Mouse (Mus musculus): ENCODE results near the gene Ccr1. TPM values are rescaled to one million over a fixed set of nuclear protein-coding genes. Genes with fewer than 3 reads are reported as not detected.
"Not testable (repeated sequence)": the region's sequence is repeated elsewhere in the genome, so short reads cannot be mapped to it uniquely, and the experiment has no call there.

Ccr1 gene
- total and polyA plus RNA-seq, 2 experiments from 2014 or later, result 0.21 to 0.63 TPM

DNA sequence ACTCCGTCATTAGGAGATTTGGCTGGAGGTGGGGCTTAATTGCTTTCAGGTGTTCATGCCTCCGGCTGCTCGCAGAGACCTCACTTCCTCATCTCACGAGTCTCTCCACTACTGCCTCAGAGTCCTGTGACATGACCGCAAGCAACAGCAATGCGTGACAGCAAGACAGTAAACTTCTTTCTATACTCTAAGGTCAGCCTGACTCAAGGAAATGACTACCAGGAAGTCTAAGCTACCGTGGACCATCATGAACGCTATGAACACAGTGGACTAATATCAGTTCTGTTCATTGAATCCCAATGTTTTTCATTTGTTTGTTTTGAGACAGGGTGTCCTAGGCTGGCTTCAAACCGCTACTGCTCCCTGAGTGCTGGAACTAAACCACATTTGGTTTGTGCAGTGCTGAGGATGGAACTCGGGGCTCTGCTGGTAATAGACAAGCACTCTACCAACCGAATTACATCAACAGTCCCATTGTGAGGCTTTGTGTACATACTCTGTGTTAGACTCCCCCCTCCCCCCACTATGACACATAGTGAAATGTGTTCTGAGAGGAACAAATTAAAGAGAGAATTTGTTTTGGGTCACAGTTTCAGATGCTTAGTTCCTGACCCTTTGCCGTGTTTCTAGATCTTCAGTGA is 40.3 kb downstream of the Ccr1 start:
- H3K4me1 ChIP-seq (ENCODE audit: insufficient read depth, low read length), result no peaks in the 10 kb centered on the region
- H3K4me3 ChIP-seq (ENCODE audit: low read length), result no peak overlapping the region
- H3K27ac ChIP-seq, result no peak overlapping the region
- H3K27me3 ChIP-seq (ENCODE audit: insufficient read depth, low read length), result no peaks in the 10 kb centered on the region
- DNase-seq (ENCODE audit: low spot score) (no peak), ATAC-seq (no peak)
- TF ChIP-seq CTCF (IDR thresholded peaks at IDR 0.05; ENCODE audit: low read depth), result no peak
- H3K36me3 ChIP-seq (ENCODE audit: insufficient read depth, low read length), result no peaks in the 10 kb centered on the region
- H3K4me2 ChIP-seq (ENCODE audit: low read depth, low read length), result no peak overlapping the region
- no peak overlapping the region for H3K9ac ChIP-seq (replicated peaks; ENCODE audit: low read length)
- 87% methylated on average over 12 of the region's 12 CpGs for WGBS
- H3K9me3 ChIP-seq (ENCODE audit: low read length), result no peaks in the 10 kb centered on the region

DNA sequence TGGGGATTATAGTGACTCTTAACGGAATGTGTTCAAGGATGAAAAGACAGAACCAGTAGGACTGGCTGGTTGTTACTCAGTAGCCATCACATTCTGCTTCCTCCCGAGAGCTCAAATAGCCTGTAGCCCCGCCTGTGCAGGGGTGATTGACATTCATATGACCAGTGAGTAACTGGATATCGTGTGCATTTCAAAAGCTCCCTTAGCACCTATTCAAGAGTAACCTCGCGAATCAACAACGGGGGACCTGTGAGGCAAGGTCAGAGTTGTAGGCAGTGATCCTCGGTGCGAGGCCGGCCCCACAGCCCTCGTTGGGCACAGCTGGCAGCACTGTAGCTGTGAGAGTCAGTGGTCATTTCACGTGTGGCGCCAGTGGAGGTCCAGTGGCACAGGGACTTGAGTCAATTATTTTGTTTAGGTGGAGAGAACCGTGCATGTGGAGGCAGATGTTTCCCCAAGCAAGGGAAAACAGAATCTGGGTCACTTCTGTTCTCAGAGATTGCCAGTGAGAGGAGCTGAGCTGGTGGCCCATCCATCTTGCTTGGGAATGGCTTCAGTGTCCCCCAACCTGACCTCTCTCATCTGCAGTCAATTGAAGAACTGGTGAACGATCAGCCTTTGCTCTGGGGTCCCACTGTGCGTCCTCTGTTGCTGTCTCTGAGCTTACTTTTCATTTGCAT is 41.1 kb downstream of the Ccr1 start:
- ATAC-seq, result no peak
- H3K4me1 ChIP-seq (ENCODE audit: insufficient read depth, low read length), result no peaks in the 10 kb centered on the region
- H3K4me3 ChIP-seq (ENCODE audit: low read length), result no peak overlapping the region
- TF ChIP-seq CTCF (IDR thresholded peaks at IDR 0.05; ENCODE audit: low read depth), result no peak
- no peak overlapping the region for H3K9ac ChIP-seq (replicated peaks; ENCODE audit: low read length)
- H3K9me3 ChIP-seq (ENCODE audit: low read length), result no peaks in the 10 kb centered on the region
- no peak for DNase-seq (ENCODE audit: low spot score)
- H3K27ac ChIP-seq, result no peak overlapping the region
- no peaks in the 10 kb centered on the region for H3K36me3 ChIP-seq (ENCODE audit: insufficient read depth, low read length)
- no peak overlapping the region for H3K4me2 ChIP-seq (ENCODE audit: low read depth, low read length)
- 55% methylated on average over 16 of the region's 16 CpGs for WGBS
- no peaks in the 10 kb centered on the region for H3K27me3 ChIP-seq (ENCODE audit: insufficient read depth, low read length)

DNA sequence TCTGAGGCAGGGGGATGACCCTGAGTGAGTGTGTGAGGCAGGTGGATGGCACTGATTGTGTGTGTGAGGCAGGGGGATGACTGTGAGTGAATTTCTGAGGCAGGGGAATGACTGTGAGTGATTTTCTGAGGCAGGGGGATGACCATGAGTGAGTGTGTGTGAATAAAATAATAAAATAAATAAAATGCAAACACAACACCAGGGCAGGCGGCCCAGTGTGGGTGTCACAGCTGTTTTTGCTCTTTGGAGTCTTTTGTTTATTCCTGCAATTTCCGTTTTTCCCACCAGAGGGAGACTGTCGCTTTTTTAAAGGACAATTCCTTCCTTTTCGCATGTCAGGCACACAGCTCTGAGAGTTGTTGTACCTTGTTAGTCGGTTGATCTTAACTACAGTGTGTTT is 42.5 kb downstream of the Ccr1 start:
- not testable (repeated sequence) for H3K27ac ChIP-seq; ATAC-seq; H3K9ac ChIP-seq (replicated peaks; ENCODE audit: low read length); H3K36me3 ChIP-seq (ENCODE audit: insufficient read depth, low read length); H3K9me3 ChIP-seq (ENCODE audit: low read length); H3K27me3 ChIP-seq (ENCODE audit: insufficient read depth, low read length); H3K4me1 ChIP-seq (ENCODE audit: insufficient read depth, low read length)
- H3K4me3 ChIP-seq (ENCODE audit: low read length), result peak overlapping the region; percentile 51
- WGBS, result 7% methylated on average over 5 of the region's 5 CpGs
- peak; percentile 78 for TF ChIP-seq CTCF (IDR thresholded peaks at IDR 0.05; ENCODE audit: low read depth)
- DNase-seq (ENCODE audit: low spot score), result peak; percentile 91
- peak overlapping the region; percentile 57 for H3K4me2 ChIP-seq (ENCODE audit: low read depth, low read length)

DNA sequence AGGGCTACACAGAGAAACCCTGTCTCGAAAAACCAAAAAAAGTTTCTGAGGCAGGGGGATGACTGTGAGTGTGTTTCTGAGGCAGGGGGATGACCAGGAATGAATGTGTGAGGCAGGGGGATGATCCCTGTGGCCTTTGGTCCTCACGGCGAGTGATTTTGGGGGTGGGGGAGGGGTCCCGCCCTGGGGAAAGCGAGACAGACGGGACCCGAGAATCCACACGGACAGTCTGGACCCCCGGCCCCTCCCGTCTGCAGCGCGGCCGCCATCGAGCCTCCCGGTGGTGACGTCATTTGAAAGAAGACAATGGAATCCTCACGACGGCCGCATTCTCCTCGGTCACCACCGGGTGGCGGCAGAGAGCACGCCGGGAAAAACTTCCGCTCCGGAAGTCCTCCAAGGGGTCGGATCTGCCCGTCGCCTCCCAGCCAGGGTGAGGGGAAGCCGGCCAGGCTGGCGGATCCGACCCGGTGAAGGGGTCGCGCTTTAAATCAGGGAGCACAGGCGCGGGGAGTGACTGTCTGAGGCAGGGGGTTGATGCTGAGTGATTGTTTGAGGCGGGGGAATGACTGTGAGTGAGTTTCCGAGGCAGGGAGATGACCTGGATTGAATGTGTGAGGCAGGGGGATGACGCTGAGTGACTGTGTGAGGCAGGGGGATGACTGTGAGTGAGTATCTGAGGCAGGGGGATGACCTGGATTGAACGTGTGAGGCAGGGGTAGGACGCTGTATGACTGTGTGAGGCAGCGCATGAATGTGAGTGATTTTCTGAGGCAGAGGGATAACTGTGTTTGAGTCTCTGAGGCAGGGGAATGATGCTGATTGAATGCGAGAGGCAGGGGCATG is 43.2 kb downstream of the Ccr1 start:
- no peaks in the 10 kb centered on the region for H3K27me3 ChIP-seq (ENCODE audit: insufficient read depth, low read length)
- TF ChIP-seq CTCF (IDR thresholded peaks at IDR 0.05; ENCODE audit: low read depth), result peak; percentile 85
- 3% methylated on average over 43 of the region's 44 CpGs for WGBS
- H3K9me3 ChIP-seq (ENCODE audit: low read length), result no peaks in the 10 kb centered on the region
- peak overlapping the region; percentile 51 for H3K4me3 ChIP-seq (ENCODE audit: low read length)
- peak overlapping the region; percentile 65 for H3K4me2 ChIP-seq (ENCODE audit: low read depth, low read length)
- DNase-seq (ENCODE audit: low spot score) (peak; percentile 56), ATAC-seq (peak; percentile 88)
- peak overlapping the region; percentile 59; the same call in 1 of the 2 replicates for H3K9ac ChIP-seq (replicated peaks; ENCODE audit: low read length)
- no peaks in the 10 kb centered on the region for H3K4me1 ChIP-seq (ENCODE audit: insufficient read depth, low read length)
- H3K36me3 ChIP-seq (ENCODE audit: insufficient read depth, low read length), result no peaks in the 10 kb centered on the region
- peak overlapping the region; percentile 97 for H3K27ac ChIP-seq

DNA sequence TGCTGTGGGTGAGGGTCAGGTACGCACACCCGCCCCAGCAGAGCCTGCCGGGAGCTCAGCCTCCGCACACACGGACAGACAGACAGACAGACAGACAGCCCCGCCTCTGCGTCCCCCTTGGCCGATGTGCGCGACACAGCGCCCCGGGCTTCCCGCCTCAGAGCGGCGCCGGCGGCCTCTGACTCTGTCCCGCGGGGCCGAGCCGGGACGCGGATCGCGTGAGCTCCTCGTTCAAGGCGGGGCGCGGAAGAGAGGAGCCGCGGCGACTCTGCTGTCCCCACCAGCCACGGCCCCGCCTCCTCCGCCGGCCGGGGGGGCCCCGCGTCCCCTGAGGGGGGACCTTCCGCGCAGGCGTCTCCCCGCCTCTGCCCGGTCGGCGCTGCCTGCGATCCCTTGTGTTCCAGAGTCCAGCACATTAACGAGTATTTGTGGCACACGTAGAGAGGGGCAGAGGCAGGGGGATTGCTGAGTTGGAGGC is 43.9 kb downstream of the Ccr1 start:
- DNase-seq (ENCODE audit: low spot score) (peak; percentile 94), ATAC-seq (peak; percentile 89)
- H3K4me1 ChIP-seq (ENCODE audit: insufficient read depth, low read length), result no peaks in the 10 kb centered on the region
- no peaks in the 10 kb centered on the region for H3K9me3 ChIP-seq (ENCODE audit: low read length)
- H3K4me3 ChIP-seq (ENCODE audit: low read length), result peak overlapping the region; percentile 51
- no peaks in the 10 kb centered on the region for H3K27me3 ChIP-seq (ENCODE audit: insufficient read depth, low read length)
- peak overlapping the region; percentile 59 for H3K9ac ChIP-seq (replicated peaks; ENCODE audit: low read length)
- peak overlapping the region; percentile 97 for H3K27ac ChIP-seq
- H3K36me3 ChIP-seq (ENCODE audit: insufficient read depth, low read length), result no peaks in the 10 kb centered on the region
- under 1% methylated on average over 47 of the region's 49 CpGs for WGBS
- TF ChIP-seq CTCF (IDR thresholded peaks at IDR 0.05; ENCODE audit: low read depth), result no peak
- peak overlapping the region; percentile 65 for H3K4me2 ChIP-seq (ENCODE audit: low read depth, low read length)

DNA sequence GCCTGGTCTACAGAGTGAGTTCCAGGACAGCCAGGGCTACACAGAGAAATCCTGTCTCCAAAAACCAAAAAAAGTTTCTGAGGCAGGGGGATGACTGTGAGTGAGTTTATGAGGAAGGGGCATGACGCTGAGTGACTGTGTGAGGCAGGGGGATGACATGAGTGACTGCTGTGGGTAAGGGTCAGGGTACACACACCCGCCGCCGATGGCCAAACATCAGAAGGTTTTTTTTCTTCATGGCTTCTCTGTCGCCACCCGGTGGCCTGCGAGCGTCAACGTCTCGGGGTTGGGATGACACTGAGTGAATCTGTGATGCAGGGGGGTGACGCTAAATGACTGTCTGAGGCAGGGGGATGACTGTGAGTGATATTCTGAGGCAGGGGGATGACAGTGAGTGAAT is 44.5 kb downstream of the Ccr1 start:
- DNase-seq (ENCODE audit: low spot score) (peak; percentile 91), ATAC-seq (peak; percentile 63)
- WGBS, result 0% methylated on average over 11 of the region's 11 CpGs
- H3K9me3 ChIP-seq (ENCODE audit: low read length); H3K27me3 ChIP-seq (ENCODE audit: insufficient read depth, low read length); H3K4me1 ChIP-seq (ENCODE audit: insufficient read depth, low read length); H3K36me3 ChIP-seq (ENCODE audit: insufficient read depth, low read length): not testable (repeated sequence)
- TF ChIP-seq CTCF (IDR thresholded peaks at IDR 0.05; ENCODE audit: low read depth), result peak; percentile 73
- H3K4me3 ChIP-seq (ENCODE audit: low read length), result peak overlapping the region; percentile 51
- H3K27ac ChIP-seq, result peak overlapping the region; percentile 97
- H3K4me2 ChIP-seq (ENCODE audit: low read depth, low read length), result peak overlapping the region; percentile 65
- H3K9ac ChIP-seq (replicated peaks; ENCODE audit: low read length), result peak overlapping the region; percentile 59; the same call in 1 of the 2 replicates

Measured in hindbrain, postnatal 0 days (tissue).